Mouse (Mus musculus) liver, adult 2 months (tissue): ENCODE results near the gene Prkcsh.

Source experiments
- CTCF ChIP-seq: fragments of 200-500 bp; IDR thresholded peaks from 2 replicates; pipeline ENCODE4 v1.5.1; 2011; ENCODE audit warnings: low read depth, low read length, control low read depth
- POLR2A ChIP-seq: fragments of 200-500 bp; IDR thresholded peaks from 2 replicates; pipeline ENCODE4 v1.6.1; 2011; ENCODE audit warnings: low read length, control low read depth; ENCODE audit not compliant: insufficient read depth; ENCODE audit errors: extremely low read depth

DNA sequence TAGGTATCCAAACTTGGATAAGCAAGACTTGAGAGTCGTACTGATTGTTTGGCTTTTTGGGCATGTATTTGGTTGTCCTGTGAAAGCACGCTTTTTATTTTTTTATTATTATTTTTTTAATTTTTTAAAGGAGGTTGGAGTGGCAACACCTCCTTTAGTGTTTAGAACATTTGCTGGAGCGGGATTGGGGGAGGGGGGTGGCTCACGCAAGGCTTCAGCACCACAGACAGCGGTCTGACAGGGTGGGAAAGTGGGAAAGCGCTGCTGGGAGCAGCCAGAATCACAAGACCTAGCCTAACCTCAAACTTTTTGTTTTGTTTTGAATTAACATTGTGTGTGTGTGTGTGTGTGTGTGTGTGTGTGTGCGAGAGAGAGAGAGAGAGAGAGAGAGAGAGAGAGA, 51.1 kb downstream of the Prkcsh start:
- TF ChIP-seq POLR2A (no peak), CTCF (no peak)
